ENCODE assay signal across 8 mouse cellular contexts in the genomic region with DNA sequence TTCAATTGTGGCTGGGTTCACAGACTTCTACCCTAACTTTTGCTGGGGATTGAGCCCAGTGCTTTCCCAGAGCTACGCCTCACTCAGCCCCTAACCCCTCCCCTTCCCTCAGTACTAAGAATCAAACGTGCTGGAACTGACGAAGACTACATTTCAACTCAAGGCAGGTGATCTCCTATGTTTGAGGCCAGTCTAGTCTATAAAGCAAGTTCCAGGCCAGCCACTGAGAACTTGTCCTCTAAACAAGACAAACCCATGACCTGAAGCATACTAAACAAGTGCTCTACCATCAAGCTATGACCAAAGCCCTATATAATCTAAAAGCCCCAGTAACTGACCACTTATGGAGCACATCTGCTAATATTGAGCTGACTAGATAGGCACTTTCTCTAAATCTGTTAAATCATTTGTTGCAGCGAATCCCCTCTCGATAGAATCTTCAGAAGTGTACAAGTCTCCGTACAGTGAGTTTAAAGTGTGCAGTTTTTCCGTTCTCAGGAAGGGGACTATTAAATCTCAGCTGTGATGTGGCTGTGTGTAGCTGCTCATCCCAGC. TPM values are rescaled to one million over a fixed set of nuclear protein-coding genes. Genes with fewer than 3 reads are reported as not detected.
DNase-seq lines count a peak whose midpoint lies in the region; ATAC-seq and TF ChIP-seq lines count a peak whose summit lies in the region.

No protein-coding gene starts in this region.

- peak overlapping the region; percentile 65; the same call in 1 of the 2 replicates for H3K4me3 ChIP-seq in kidney, embryonic 15.5 days (replicated peaks)
- H3K4me3 ChIP-seq in embryonic facial prominence, embryonic 14.5 days (ENCODE audit: low read depth, low read length), result no peak overlapping the region
- H3K4me3 ChIP-seq in intestine, embryonic 15.5 days (replicated peaks), result no peak overlapping the region
- peak overlapping the region; percentile 43 for H3K4me3 ChIP-seq in myocyte

- peaks cover 20% of the 10 kb centered on the region for H3K36me3 ChIP-seq in kidney, embryonic 15.5 days
- H3K36me3 ChIP-seq in embryonic facial prominence, embryonic 14.5 days (ENCODE audit: control insufficient read depth, insufficient read depth, low read length), result peaks cover 22% of the 10 kb centered on the region
- no peaks in the 10 kb centered on the region; the same call in none of the 2 replicates for H3K36me3 ChIP-seq in intestine, embryonic 15.5 days
- peaks cover 20% of the 10 kb centered on the region for H3K36me3 ChIP-seq in myocyte (ENCODE audit: control insufficient read depth, insufficient read depth)

- 32% methylated on average over 7 of the region's 7 CpGs for WGBS in kidney, embryonic 15.5 days
- WGBS in embryonic facial prominence, embryonic 14.5 days, result 35% methylated on average over 7 of the region's 7 CpGs
- WGBS in intestine, embryonic 15.5 days, result 31% methylated on average over 7 of the region's 7 CpGs

- 0 out of 2 replicates have a peak overlapping the region, but pooled peaks have one; percentile 65 for H3K9ac ChIP-seq in kidney, embryonic 15.5 days
- 0 out of 2 replicates have a peak overlapping the region, but pooled peaks have one; percentile 76 for H3K9ac ChIP-seq in embryonic facial prominence, embryonic 14.5 days (ENCODE audit: low read depth, low read length)
- no peak overlapping the region for H3K9ac ChIP-seq in intestine, embryonic 15.5 days

- no peak overlapping the region for H3ac ChIP-seq in myocyte (ENCODE audit: control insufficient read depth, insufficient read length)

- peaks cover 95% of the 10 kb centered on the region for H3K79me2 ChIP-seq in myocyte (ENCODE audit: control insufficient read depth, insufficient read depth)

- H3K27me3 ChIP-seq in kidney, embryonic 15.5 days, result no peaks in the 10 kb centered on the region
- H3K27me3 ChIP-seq in embryonic facial prominence, embryonic 14.5 days (replicated peaks; ENCODE audit: control insufficient read depth, insufficient read depth, low read length), result no peaks in the 10 kb centered on the region
- H3K27me3 ChIP-seq in intestine, embryonic 15.5 days (replicated peaks), result no peaks in the 10 kb centered on the region
- no peaks in the 10 kb centered on the region for H3K27me3 ChIP-seq in myocyte (ENCODE audit: control insufficient read depth, insufficient read depth, insufficient read length)

- TF ChIP-seq POLR2A in myocyte (IDR thresholded peaks at IDR 0.05; ENCODE audit: insufficient read length, low read depth), result no peak

- H3K4me1 ChIP-seq in kidney, embryonic 15.5 days, result peaks cover 55% of the 10 kb centered on the region
- H3K4me1 ChIP-seq in embryonic facial prominence, embryonic 14.5 days (ENCODE audit: control insufficient read depth, insufficient read depth, low read length), result peaks cover 29% of the 10 kb centered on the region
- H3K4me1 ChIP-seq in intestine, embryonic 15.5 days (replicated peaks), result peaks cover 36% of the 10 kb centered on the region

- no peak for ATAC-seq in kidney, embryonic 15.5 days (replicated peaks; ENCODE audit: low FRiP score)
- no peak for ATAC-seq in embryonic facial prominence, embryonic 14.5 days (ENCODE audit: low read depth)
- no peak for ATAC-seq in intestine, embryonic 15.5 days
- ATAC-seq in cerebellum, adult (ENCODE audit: insufficient number of reproducible peaks, low FRiP score, low TSS enrichment), result no peak

- H3K27ac ChIP-seq in kidney, embryonic 15.5 days, result peak overlapping the region; percentile 97
- no peak overlapping the region for H3K27ac ChIP-seq in embryonic facial prominence, embryonic 14.5 days (replicated peaks; ENCODE audit: low read depth, low read length)
- peak overlapping the region; percentile 96 for H3K27ac ChIP-seq in intestine, embryonic 15.5 days

- peak overlapping the region; percentile 71 for H3K4me2 ChIP-seq in kidney, embryonic 15.5 days
- peak overlapping the region; percentile 89 for H3K4me2 ChIP-seq in embryonic facial prominence, embryonic 14.5 days (ENCODE audit: low read depth, low read length)
- peak overlapping the region; percentile 85 for H3K4me2 ChIP-seq in intestine, embryonic 15.5 days (replicated peaks)
- H3K4me2 ChIP-seq in myocyte (ENCODE audit: low read depth), result peak overlapping the region; percentile 92

- H3K9me3 ChIP-seq in kidney, embryonic 15.5 days (replicated peaks), result no peaks in the 10 kb centered on the region
- no peaks in the 10 kb centered on the region for H3K9me3 ChIP-seq in embryonic facial prominence, embryonic 14.5 days (ENCODE audit: control insufficient read depth, low read length)
- no peaks in the 10 kb centered on the region for H3K9me3 ChIP-seq in intestine, embryonic 15.5 days

- DNase-seq in kidney, adult 11 months, result no peak
- DNase-seq in embryonic facial prominence, embryonic 14.5 days (ENCODE audit: low spot score), result no peak
- DNase-seq in left cerebral cortex, adult 9 months (ENCODE audit: low spot score in 2 of 2), result no peak
- no peak for DNase-seq in MN1 (ENCODE audit: low spot score)

TF ChIP-seq in myocyte, 11 proteins besides CTCF, POLR2A, EP300 and RAD21:
- TF ChIP-seq E2F4 (IDR thresholded peaks at IDR 0.05; ENCODE audit: insufficient read depth) (no peak), MYOG (IDR thresholded peaks at IDR 0.05; ENCODE audit: control insufficient read depth in 1 of 3, insufficient read depth in 1 of 3, insufficient read length in 2 of 3, low read depth in 2 of 3) (no peak), MAX (IDR thresholded peaks at IDR 0.05; ENCODE audit: low read depth) (no peak), MYOD1 (IDR thresholded peaks at IDR 0.05; ENCODE audit: control insufficient read depth in 1 of 3, insufficient read length in 2 of 3, low read depth in 2 of 3) (no peak), SRF (IDR thresholded peaks at IDR 0.05; ENCODE audit: control insufficient read depth, insufficient read length, low read depth) (no peak), USF1 (IDR thresholded peaks at IDR 0.05; ENCODE audit: low read depth) (no peak), CEBPB (IDR thresholded peaks at IDR 0.05; ENCODE audit: insufficient read depth, poor library complexity, severe bottlenecking) (no peak), REST (IDR thresholded peaks at IDR 0.05; ENCODE audit: insufficient read depth, insufficient read length) (no peak), TCF3 (IDR thresholded peaks at IDR 0.05; ENCODE audit: insufficient read length, low read depth) (no peak), TCF12 (IDR thresholded peaks at IDR 0.05; ENCODE audit: insufficient read depth, poor library complexity, severe bottlenecking) (no peak), POLR2AphosphoS2 (IDR thresholded peaks at IDR 0.05; ENCODE audit: insufficient read length, low read depth) (no peak)

RNA-seq across cellular contexts. Expression of a gene that starts 14.5 kb away (rescaled TPM):
- polyA plus RNA-seq in kidney, embryonic 15.5 days (2015; fragmentation: Nextera tagmentation; extraction: Ambion mirVana), result 87.5 and 91.5 TPM in 2 replicates
- polyA plus RNA-seq in embryonic facial prominence, embryonic 14.5 days (2014; fragmentation: Nextera tagmentation; extraction: Ambion mirVana), result 66.0 and 85.2 TPM in 2 replicates
- polyA plus RNA-seq in intestine, embryonic 15.5 days (2015; fragmentation: Nextera tagmentation; extraction: Ambion mirVana), result 77.2 and 86.4 TPM in 2 replicates
- polyA plus RNA-seq in myocyte (2012; fragmentation: generic; extraction: Trizol), result 9.0 TPM

Comparison
In these comparisons a context has a peak if more than half of its experiments do, and no peak if none do; other contexts are left out.
1. H3K4me3 ChIP-seq: peak in kidney, embryonic 15.5 days (single experiment) and myocyte (single experiment); none in embryonic facial prominence, embryonic 14.5 days (single experiment) and intestine, embryonic 15.5 days (single experiment).
2. Peak in every context shown above with its lines, with median percentiles within 50 percentile points of each other: H3K4me2 ChIP-seq.